Mouse (Mus musculus) CD4-positive, CD25-positive, alpha-beta regulatory T cell, adult 4 months (primary cell): ENCODE results near the gene Atp6v1g3. TPM values are rescaled to one million over a fixed set of nuclear protein-coding genes. Genes with fewer than 3 reads are reported as not detected.

Experiments
- ATAC-seq: one replicate; pipeline ENCODE4 v1.8.0; 2017
- polyA plus RNA-seq, 2 experiments: library from polyadenylated mRNA; unstranded; fragments of 100-300 nt; shearing (Covaris generic); gene quantifications; one replicate each; pipeline ENCODE4 v1.2.1; 2017

The Atp6v1g3 gene
- polyA plus RNA-seq, 2 experiments from 2014 or later, result 0.28 to 0.96 TPM

DNA sequence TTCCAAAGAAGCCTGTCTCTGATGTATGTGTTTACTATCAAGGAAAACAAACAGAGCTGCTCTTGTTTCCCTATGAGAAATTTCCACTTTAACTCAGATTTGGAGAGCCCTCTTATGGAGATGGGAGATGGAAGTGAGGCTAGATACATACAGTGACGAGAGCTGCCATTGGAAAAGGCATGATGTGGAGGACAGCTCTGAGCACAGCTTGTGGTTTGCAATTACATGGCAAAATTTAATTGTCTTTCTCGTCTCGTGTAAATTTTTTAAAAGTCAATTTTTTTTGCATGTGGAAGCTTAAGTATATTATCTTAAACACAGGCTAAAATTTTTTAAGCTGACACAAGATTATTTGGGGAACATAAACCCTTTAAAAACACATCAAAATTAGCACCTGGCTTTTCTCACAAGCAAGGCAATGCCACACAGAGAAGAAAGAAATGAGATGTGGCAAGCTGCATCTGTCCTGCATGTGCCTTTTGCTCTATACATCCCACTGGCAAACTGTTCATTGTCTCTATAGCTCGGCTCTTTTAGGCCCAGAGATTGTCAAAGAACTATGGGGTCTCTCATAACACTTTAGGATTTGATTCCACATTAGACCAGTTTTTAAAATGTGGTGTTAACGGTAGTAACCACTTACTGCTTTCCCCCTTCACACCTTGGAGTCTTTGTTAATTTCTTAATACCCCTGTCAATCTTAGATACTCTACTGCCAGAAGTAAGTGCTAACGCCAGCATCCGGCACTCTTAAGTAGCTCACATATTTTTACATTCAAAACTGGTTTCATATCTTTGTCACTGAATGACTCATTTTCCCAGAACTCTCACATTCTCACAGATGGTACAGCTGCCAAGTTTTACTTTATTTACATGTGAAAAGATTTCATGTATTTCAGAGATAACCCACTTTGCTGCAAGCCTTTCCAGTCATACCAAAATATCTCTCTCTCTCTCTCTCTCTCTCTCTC is 16.2 kb downstream of the Atp6v1g3 start:
- ATAC-seq, result peak; percentile 68

DNA sequence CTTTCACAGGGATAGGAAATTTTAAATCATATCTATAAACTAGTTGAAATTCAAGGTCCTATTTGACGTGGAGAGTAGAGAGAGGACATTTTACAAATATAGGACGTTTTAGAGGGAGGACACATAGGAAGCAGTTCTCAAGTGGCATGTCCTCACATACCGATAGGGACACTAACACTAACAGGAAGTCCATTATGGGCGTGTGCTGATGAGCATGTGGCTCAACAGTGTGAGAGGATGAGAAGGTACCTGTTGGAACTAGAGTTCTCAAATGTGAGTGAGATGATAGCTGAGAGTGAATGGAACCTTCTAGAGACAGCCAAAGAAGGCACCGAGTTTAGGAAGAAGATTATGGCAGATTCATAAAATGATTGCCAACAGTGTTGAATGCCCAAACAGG is 17.9 kb downstream of the Atp6v1g3 start:
- ATAC-seq, result peak; percentile 71

DNA sequence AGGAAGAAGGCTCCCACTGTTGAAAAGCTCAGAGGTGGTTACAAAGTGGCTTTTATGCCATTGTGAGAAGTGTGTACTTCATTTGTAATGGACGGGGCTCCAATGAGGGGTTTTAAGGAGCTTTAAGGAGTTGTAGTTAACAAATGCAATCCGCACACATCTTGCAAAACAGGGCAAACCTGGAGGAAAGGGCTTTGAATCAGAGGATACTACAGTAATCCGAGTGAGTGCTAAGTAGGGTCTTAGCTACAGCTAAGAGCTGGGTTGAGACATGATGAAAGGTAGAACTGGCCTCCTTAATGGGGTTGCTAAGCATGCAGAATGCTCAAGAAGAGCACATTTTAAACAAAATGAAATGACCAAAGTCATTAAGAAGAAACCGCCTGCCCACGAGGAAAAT is 20.9 kb downstream of the Atp6v1g3 start:
- no peak for ATAC-seq

DNA sequence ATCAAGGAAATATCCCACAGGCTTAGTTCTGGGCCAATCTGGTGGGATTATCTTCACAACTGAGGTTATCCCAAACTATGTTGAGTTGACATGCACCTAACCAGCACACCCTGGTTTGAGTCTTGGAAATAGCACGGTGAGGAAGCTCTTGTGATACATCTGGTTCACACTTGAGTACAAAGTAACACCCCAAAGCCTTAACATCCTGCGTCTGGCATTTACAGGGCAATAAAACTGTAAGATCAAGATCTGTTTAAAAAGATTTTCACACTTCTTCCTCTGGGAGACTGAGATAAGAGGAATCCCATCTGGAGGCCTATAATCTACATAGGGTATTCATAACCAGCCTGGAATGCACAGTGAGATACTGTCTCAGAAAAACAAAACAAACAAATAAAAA is 24.6 kb downstream of the Atp6v1g3 start:
- no peak for ATAC-seq

DNA sequence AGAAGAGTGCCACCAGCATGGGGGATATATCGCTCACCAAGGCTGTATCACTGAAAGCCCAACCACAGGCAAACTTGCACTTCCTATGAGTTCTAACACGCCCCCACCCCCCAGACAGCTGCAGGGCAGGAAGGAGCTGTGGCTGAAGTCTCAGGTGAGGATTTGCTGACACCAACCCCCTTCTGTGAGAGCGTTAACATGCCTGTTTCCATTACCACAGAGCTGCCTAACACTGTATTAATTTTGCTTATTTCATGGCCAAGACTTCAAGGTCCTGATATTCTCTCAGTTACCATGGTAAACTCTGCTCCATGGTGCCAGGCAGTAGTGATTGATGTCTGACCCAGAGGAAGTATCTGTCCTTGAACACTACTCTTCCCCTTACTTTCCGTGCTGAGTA is 26.0 kb downstream of the Atp6v1g3 start:
- ATAC-seq, result peak; percentile 76

DNA sequence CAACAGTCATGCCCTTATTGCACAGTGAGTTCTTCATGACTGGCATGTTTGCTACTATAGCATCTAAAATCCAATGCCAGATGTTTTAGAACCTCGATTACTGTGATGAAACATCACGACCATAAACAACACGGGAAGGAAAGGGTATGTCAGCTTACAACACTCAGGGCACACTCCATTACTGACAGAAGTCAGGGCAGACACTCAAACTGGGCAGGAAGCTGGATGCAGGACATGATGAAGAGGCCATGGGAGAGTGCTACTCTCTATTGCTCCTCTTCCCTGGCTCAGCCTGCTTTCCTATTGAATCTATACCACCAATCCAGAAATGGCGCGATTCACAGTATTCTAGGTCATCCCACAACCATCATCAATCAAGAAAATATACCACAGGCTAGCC is 28.4 kb downstream of the Atp6v1g3 start:
- no peak for ATAC-seq

DNA sequence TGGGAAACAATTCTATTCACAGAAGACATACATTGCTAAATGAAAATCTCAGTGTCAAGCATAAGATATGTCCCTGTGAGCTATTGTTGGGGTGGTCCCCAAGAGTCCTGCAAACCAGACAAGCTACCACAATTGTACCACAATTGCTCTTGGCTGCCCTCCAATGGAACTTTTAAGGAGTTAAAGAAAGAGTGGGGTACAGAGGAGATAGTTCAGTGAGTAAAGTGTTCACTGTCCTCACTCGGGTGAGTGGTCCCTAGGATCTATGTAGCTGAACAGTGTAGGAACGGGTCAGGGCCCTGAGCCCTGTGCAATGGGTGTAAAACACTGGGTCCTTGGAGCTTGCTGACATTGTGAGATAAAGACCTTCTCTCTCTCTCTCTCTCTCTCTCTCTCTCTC is 29.2 kb downstream of the Atp6v1g3 start:
- no peak for ATAC-seq

DNA sequence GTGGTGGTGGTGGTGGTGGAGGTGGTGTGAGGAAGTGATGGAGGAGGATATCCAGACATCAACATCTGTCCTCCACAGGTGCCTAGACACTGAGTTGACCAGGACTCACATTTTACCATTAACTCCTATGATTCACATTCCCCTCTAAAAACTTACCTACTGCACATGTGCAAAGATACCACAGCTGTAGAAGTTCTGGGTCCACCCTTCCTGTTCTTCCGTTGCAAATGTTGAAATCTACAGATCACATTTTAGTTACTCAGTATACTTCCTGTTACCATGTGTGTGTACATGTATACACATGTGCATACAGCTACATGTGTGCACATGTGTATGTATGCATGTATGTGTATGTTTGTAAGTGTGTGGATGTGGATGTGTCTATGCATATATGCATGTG is 29.8 kb downstream of the Atp6v1g3 start:
- ATAC-seq, result peak; percentile 46

DNA sequence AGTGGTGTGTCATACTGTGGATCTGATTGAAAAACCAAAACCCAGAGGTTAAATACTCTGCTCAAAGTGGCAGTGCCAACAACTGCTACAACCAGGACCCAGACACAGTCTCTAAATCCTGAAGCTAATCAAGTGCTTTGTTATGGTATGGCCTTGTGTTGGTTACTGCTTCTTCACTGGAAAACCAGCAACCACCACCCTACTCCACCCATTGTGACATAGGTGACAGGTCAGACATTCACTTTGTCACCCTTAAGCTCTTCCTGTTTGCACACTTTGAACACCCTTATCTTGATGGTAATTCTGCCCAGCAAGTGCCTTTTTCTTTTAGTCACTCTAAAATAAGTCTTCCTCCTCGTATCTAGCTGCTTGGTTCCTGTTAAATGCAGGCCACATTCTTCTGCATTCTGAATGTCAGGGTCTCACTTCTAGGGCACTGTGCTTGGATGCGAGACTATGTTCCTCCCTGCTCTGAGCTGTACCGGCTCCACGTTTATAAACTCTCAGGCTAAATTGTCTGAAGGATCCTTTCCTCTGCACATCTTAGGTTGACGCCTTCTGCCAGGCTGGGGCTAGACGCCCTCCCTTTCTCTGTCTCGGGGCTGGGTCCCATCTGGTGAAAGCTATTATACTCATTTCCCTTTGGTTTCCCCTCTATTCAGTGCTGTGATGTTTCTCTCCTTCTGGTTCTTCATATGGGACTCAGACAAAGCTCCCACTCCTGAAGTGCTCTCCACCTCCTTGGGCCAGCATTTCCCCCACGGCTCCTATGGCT is 30.8 kb downstream of the Atp6v1g3 start:
- ATAC-seq, result peak; percentile 51

DNA sequence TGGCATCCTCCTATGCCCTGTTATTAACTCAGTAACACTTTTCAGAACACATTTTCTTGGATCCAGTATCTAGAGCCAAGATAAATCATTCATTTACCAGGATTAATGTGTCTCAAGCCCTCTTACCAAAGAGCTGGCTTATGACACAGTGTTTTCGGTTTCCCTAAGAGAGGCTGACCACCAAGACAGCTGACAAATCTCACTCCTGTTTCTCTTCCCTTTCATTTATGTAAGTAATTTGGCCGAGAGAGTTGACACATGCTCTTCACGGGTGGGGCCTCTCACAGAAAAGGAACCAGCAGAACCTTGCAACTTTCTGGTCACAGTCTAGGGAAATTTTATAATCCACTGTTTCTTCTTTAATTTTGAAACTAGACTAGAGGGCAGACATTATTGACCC is 49.1 kb downstream of the Atp6v1g3 start:
- no peak for ATAC-seq

DNA sequence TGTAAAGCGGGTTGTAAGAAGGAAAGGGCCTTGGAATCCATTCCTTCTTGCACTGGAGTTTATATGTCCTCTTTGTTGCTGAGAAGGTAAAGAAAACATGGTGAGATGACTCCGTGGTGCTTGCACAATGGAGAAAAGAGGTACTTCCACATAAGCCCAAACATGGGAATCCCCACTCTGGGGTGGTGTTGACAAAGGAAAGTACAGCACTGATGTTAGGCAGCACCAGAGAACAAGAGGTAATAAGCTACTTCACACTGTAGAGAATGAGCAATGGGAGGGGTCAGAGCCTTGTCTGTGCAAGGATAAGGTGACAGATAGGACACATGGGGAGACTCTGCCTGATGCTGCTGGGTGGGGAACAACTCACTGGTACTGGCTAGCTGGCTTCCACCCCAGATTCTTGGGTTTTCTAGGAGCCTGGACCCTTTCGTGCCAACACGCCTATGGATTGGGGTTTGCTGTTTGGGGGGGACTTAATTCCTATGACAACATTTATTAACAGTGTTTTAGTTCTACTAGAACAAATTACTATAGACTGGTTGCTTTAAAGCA is 49.6 kb downstream of the Atp6v1g3 start:
- peak; percentile 56 for ATAC-seq

DNA sequence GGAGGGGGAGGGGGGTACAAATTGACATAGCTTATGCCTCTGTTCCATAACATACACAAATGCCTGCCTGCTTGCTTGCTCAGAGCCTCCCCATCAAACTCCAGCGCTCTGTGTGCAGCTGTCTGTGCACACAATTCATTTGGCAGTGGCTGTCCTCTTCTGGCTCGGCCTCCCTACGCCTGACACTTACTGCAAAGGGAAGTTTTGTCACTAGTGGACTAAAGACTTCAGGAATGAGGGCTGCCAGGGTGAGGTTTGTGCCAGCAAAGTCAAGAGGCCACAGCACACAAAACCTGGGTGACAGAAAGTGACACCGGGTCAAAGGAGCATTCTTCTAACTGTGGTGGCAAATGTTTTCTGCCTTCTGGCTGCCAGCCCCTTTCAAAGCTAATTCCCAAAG is 52.6 kb downstream of the Atp6v1g3 start:
- ATAC-seq, result no peak

DNA sequence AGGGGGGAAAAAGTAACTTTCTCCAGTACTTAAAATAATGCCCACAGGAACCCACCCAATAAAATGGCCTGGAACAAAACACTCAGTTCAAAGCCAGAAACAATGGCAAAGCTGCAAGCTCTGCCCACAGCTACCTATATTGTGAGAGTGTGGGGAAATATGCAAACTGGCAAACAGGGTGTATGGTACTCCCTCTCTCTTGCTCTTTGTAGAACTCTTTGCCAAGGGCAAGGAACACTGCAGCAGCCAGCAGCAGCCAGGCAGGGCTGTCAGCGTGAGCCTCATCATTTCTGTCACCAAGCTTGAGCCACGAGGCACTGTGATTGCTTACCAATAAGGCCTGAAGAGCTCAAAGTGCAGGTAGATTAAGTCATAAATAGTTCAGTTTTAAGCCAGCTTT is 53.0 kb downstream of the Atp6v1g3 start:
- ATAC-seq, result no peak

DNA sequence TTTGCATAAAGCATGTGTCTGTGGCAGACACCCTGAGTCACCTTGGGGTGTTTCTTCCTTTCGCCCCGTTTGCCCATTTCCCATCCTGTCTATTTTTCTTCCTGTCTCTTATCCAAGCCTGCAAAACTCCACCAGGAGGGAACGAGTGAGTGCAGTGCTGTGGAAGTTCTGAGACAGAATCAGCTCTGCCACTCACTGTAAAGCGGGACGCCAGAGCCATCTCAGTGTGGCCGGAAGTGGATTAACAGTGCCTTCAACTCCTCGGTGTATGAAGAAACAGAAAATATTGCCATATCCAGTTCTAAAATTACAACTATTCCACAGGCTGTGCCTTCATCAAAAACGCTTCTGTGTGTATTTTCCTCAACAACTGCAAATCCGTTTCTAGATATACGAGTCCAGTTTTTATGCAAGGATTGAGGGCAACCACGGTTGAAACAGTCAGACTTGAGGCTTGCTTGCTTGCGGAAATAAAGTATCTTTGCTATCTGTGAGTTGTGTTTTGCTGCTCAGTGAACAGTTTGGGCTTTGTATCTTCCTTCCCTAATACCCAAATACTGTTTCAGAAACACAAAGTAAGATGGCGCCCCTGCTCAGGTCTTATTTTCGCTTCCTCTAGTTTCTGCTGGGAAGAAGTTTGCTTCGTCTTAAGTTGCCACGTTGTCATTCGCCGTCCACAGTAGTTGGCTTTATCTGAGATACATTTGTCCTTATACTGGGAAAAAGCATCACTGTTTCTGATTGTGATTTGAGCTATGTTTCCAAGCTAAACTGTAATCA is 54.1 kb downstream of the Atp6v1g3 start:
- ATAC-seq, result peak; percentile 60

DNA sequence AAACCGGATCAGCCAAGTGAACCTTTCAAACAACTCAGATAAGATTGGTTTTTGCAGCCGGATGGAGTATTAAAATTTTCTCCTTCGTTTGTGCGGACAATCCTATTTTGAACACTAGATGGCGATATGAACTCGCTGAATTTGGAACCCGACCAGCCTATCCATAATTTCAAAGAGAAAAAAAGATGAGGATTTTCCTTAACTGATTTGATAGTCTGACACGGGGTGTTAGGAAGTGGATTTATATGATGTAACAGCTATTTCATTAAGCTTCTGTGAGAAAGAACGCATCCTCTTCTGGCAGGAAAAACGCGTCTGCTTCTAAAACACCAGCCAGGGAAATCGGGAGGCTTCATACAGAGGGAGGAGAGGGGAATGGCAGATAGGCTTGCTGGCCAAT is 54.8 kb downstream of the Atp6v1g3 start:
- peak; percentile 65 for ATAC-seq

DNA sequence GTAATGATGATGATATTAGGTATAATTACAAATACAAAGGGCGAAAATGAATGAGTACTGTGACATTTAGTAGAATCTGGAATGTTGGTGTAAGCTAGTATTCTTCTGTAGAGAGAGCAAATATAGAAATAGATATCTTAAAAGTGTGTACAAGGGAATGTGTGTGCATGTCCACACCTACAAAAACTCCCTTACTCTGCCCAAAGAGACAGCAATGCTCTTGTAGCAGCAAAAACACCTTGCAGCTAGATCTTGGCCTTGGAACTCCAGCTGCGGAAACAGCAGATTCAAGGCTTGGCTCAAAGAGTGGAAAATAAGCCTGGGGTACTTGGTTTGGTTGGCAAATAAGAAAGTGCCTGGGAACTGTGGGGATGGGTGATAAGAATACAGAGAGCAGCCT is 57.0 kb downstream of the Atp6v1g3 start:
- ATAC-seq, result no peak

DNA sequence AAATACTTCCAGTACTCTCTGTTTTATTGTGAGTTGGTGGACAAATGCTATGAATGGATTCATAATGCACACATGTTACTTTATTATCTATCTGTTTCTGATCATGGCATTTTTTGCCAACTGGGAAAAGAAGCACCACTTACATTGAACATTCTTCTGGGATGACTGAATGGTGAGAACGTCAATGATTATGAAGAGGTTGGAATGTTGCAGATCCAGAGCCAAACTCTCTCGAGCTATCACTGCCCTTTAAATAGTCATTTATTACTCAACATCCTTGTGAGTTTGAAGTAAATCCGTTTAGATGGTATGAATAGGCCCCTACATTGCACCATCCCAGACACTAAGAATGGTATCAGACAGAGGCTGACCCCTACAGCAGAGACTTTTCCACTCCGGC is 58.1 kb downstream of the Atp6v1g3 start:
- ATAC-seq, result no peak

DNA sequence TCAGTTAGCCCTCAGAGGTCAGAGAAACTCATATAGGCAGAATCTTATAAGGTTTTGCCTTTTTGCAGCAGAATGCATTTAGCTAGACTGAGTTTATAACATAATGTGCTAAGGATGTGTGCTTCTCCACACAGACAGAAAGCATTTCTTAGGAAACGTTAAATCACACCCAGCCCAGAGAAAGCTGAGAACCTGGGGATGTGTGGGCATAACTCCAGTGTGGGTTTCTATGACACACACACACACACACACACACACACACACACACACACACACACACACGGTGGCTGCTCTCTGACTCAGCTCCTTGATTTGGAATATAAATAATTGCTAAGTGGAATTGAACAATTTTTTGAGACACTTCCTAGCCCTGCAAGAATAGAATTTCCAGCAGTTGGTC is 61.2 kb downstream of the Atp6v1g3 start:
- ATAC-seq, result no peak

DNA sequence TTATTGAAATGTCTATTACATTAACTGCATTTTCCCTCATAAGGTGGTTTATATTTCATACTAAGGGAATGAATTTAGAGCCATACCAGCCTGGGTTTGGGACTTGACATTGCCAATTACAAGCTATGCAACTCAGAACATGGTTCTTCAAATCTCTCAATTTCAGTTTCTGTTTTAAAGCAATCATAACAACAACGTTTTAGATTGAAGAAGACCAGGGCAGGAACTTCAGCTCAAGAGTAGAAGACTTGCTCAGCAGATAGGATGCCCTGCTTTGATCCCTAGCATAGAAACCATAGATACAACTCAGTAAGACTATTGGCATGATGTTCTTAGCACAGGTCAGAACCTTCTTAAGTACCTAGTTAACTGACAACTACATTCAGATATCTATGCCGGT is 63.9 kb downstream of the Atp6v1g3 start:
- ATAC-seq, result peak; percentile 61
